Mouse (Mus musculus) forebrain, embryonic 11.5 days (tissue): ENCODE measurements around the gene Gm10337. TPM values are rescaled to one million over a fixed set of nuclear protein-coding genes. Genes with fewer than 3 reads are reported as not detected.

Experiments used
- ATAC-seq: fragments of 200-750 bp; cut with Nextera tagmentation; replicated peaks from 2 replicates; pipeline ENCODE4 v1.8.0; 2017; ENCODE audit warnings: moderate TSS enrichment; ENCODE audit not compliant: low FRiP score
- DNase-seq: peaks from one replicate; pipeline ENCODE4 v3.0.0-alpha.2; 2017; ENCODE audit warnings: low spot score
- H3K27ac ChIP-seq: fragments of 300-500 bp; sonication (generic); 2 replicates; pipeline ENCODE4 v1.5.1; 2014; ENCODE audit warnings: low read depth, low read length
- H3K27me3 ChIP-seq: fragments of 300-500 bp; sonication (generic); 2 replicates; pipeline ENCODE4 v1.6.1; 2014; ENCODE audit warnings: mild to moderate bottlenecking, low read length, mixed read lengths; ENCODE audit not compliant: control insufficient read depth, insufficient read depth
- H3K36me3 ChIP-seq: fragments of 300-500 bp; sonication (generic); 2 replicates; pipeline ENCODE4 v1.6.1; 2014; ENCODE audit warnings: mild to moderate bottlenecking, low read length, moderate library complexity, mixed read lengths; ENCODE audit not compliant: control insufficient read depth, insufficient read depth
- H3K4me1 ChIP-seq: fragments of 300-500 bp; sonication (generic); replicated peaks from 2 replicates; pipeline ENCODE4 v1.6.1; 2014; ENCODE audit warnings: low read length, mixed read lengths; ENCODE audit not compliant: control insufficient read depth, insufficient read depth
- H3K4me2 ChIP-seq: fragments of 300-500 bp; sonication (generic); 2 replicates; pipeline ENCODE4 v1.6.1; 2014; ENCODE audit warnings: low read depth, mild to moderate bottlenecking, low read length, moderate library complexity, mixed read lengths; ENCODE audit not compliant: severe bottlenecking
- H3K4me3 ChIP-seq: fragments of 300-500 bp; sonication (generic); 2 replicates; pipeline ENCODE4 v1.5.1; 2014; ENCODE audit warnings: low read depth, low read length
- H3K9ac ChIP-seq: fragments of 300-500 bp; sonication (generic); 2 replicates; pipeline ENCODE4 v1.6.1; 2014; ENCODE audit warnings: low read length
- H3K9me3 ChIP-seq: fragments of 300-500 bp; sonication (generic); 2 replicates; pipeline ENCODE4 v1.6.1; 2016; ENCODE audit warnings: low read length, mixed read lengths; ENCODE audit not compliant: control insufficient read depth
- WGBS: fragments of 180-500 bp; shearing (Covaris S2); extraction: QIAGEN DNeasy Blood & Tissue Kit; methylation state at CpG from one replicate; pipeline ENCODE4 v1.1.7; 2014; 5-methylcytosine and 5-hydroxymethylcytosine counted together
- polyA plus RNA-seq: library from polyadenylated mRNA; unstranded; fragments of >200 nt; fragmentation: Nextera tagmentation; extraction: Ambion mirVana; gene quantifications from 2 replicates; pipeline ENCODE4 v1.2.1, GENCODE M21; 2014

Gene Gm10337
- polyA plus RNA-seq, 1 experiment from 2014 or later, result not detected

GRCm38 (mm10) chr15:102510110-102510509 is 6.6 kb downstream of the Gm10337 start:
- Histone ChIP-seq H3K9me3 (no peaks in the 10 kb centered on the region), H3K27ac (0 out of 2 replicates have a peak overlapping the region, but pooled peaks have one; percentile 50), H3K4me3 (peak overlapping the region; percentile 53), H3K36me3 (no peaks in the 10 kb centered on the region), H3K4me1 (peaks cover 13% of the 10 kb centered on the region), H3K4me2 (peak overlapping the region; percentile 84), H3K9ac (peak overlapping the region; percentile 61), H3K27me3 (no peaks in the 10 kb centered on the region)
- no peak for DNase-seq
- 6% methylated on average over 9 of the region's 9 CpGs for WGBS
- ATAC-seq, result peak; percentile 67

GRCm38 (mm10) chr15:102510590-102511284 is 7.2 kb downstream of the Gm10337 start:
- WGBS, result 3% methylated on average over 32 of the region's 34 CpGs
- DNase-seq, result peak; percentile 98
- Histone ChIP-seq H3K4me3 (peak overlapping the region; percentile 53), H3K27ac (peak overlapping the region; percentile 74), H3K36me3 (no peaks in the 10 kb centered on the region), H3K9me3 (no peaks in the 10 kb centered on the region), H3K9ac (peak overlapping the region; percentile 61), H3K27me3 (no peaks in the 10 kb centered on the region), H3K4me1 (peaks cover 14% of the 10 kb centered on the region), H3K4me2 (peak overlapping the region; percentile 84)
- peak; percentile 96 for ATAC-seq

GRCm38 (mm10) chr15:102511285-102511833 is 7.8 kb downstream of the Gm10337 start:
- ATAC-seq (no peak), DNase-seq (peak; percentile 67)
- 10% methylated on average over 6 of the region's 6 CpGs for WGBS
- Histone ChIP-seq H3K9ac (peak overlapping the region; percentile 35; the same call in 1 of the 2 replicates), H3K4me1 (peaks cover 19% of the 10 kb centered on the region), H3K27me3 (no peaks in the 10 kb centered on the region), H3K4me2 (peak overlapping the region; percentile 84), H3K4me3 (no peak overlapping the region), H3K27ac (peak overlapping the region; percentile 74), H3K9me3 (no peaks in the 10 kb centered on the region), H3K36me3 (no peaks in the 10 kb centered on the region)

- Histone ChIP-seq H3K36me3 (no peaks in the 10 kb centered on the region), H3K4me3 (no peak overlapping the region), H3K27ac (peak overlapping the region; percentile 74), H3K4me2 (no peak overlapping the region; the same call in 1 of the 2 replicates), H3K4me1 (peaks cover 19% of the 10 kb centered on the region), H3K9me3 (no peaks in the 10 kb centered on the region), H3K27me3 (no peaks in the 10 kb centered on the region), H3K9ac (0 out of 2 replicates have a peak overlapping the region, but pooled peaks have one; percentile 35)
- ATAC-seq (no peak), DNase-seq (no peak)
- WGBS, result 29% methylated on average over 5 of the region's 5 CpGs
Observed at GRCm38 (mm10) chr15:102512010-102512409, 8.5 kb downstream of the Gm10337 start.

- Histone ChIP-seq H3K9ac (no peak overlapping the region), H3K9me3 (no peaks in the 10 kb centered on the region), H3K4me3 (no peak overlapping the region), H3K36me3 (no peaks in the 10 kb centered on the region), H3K4me1 (peaks cover 19% of the 10 kb centered on the region), H3K27me3 (no peaks in the 10 kb centered on the region), H3K4me2 (no peak overlapping the region), H3K27ac (peak overlapping the region; percentile 74; the same call in 1 of the 2 replicates)
- no peak for ATAC-seq
- DNase-seq, result no peak
Observed at GRCm38 (mm10) chr15:102512471-102512870, 8.9 kb downstream of the Gm10337 start.

GRCm38 (mm10) chr15:102513004-102513403 is 9.5 kb downstream of the Gm10337 start:
- no peak overlapping the region for H3K4me2 ChIP-seq
- no peak for ATAC-seq

GRCm38 (mm10) chr15:102515261-102515660 is 11.7 kb downstream of the Gm10337 start:
- no peak for DNase-seq
- 82% methylated on average over 2 of the region's 2 CpGs for WGBS

More at GRCm38 (mm10) chr15:102513004-102513403, 9.5 kb downstream of the Gm10337 start:
- DNase-seq, result no peak
- Histone ChIP-seq H3K27me3 (no peaks in the 10 kb centered on the region), H3K4me3 (no peak overlapping the region), H3K9ac (no peak overlapping the region), H3K27ac (no peak overlapping the region), H3K4me1 (peaks cover 19% of the 10 kb centered on the region), H3K36me3 (no peaks in the 10 kb centered on the region), H3K9me3 (no peaks in the 10 kb centered on the region)
- WGBS, result 79% methylated on average over 3 of the region's 3 CpGs

GRCm38 (mm10) chr15:102515791-102516190 is 12.3 kb downstream of the Gm10337 start:
- Histone ChIP-seq H3K4me3 (peak overlapping the region; percentile 69), H3K36me3 (no peaks in the 10 kb centered on the region), H3K9me3 (no peaks in the 10 kb centered on the region), H3K4me1 (peaks cover 23% of the 10 kb centered on the region), H3K27me3 (no peaks in the 10 kb centered on the region), H3K4me2 (peak overlapping the region; percentile 92), H3K9ac (peak overlapping the region; percentile 80), H3K27ac (0 out of 2 replicates have a peak overlapping the region, but pooled peaks have one; percentile 84)
- DNase-seq (no peak), ATAC-seq (no peak)
- WGBS, result 59% methylated on average over 4 of the region's 4 CpGs

More at GRCm38 (mm10) chr15:102515261-102515660, 11.7 kb downstream of the Gm10337 start:
- no peak overlapping the region for H3K4me3 ChIP-seq
- no peaks in the 10 kb centered on the region for H3K27me3 ChIP-seq
- H3K36me3 ChIP-seq, result no peaks in the 10 kb centered on the region
- ATAC-seq, result no peak
- H3K4me1 ChIP-seq, result peaks cover 24% of the 10 kb centered on the region
- H3K27ac ChIP-seq, result no peak overlapping the region
- peak overlapping the region; percentile 92; the same call in 1 of the 2 replicates for H3K4me2 ChIP-seq
- H3K9me3 ChIP-seq, result no peaks in the 10 kb centered on the region
- H3K9ac ChIP-seq, result no peak overlapping the region
